Mouse (Mus musculus): Measurements from ENCODE around the gene Dcaf11.

DNA sequence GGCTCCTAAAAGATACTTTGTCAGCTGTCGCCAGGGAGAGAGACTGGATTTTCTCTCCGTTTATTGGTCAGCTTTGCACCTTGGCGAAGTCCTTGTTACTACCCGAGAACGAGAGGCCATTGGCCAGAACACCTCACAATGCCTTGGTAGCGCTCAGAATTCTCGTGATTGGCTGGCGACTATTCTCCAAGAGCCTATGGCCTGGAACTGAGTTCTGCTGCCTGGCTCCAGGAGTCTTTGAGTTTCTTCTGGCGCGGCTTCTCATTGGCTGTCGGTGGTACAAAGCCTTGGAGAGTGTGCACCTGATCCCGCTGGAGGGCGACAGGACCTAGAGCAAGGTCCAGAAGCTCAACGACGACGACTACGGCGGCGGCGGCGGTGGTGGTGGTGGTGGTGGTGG is 58.0 kb downstream of the Dcaf11 start, which contains the start of gene Rec8:
- TF ChIP-seq CTCF (IDR thresholded peaks at IDR 0.05; ENCODE audit: low read depth, low read length) (peak; percentile 33), EP300 (IDR thresholded peaks at IDR 0.05; ENCODE audit: insufficient read depth, low read depth, low read length) (no peak), POLR2A (IDR thresholded peaks at IDR 0.05; ENCODE audit: insufficient read depth, low read length) (no peak)
